Mouse (Mus musculus) limb, embryonic 11.5 days (tissue): ENCODE data around the gene Lap3. TPM values are rescaled to one million over a fixed set of nuclear protein-coding genes. Genes with fewer than 3 reads are reported as not detected.

Source experiments
- ATAC-seq: fragments of 200-750 bp; cut with Nextera tagmentation; 2 replicates; pipeline ENCODE4 v1.8.0; 2017; ENCODE audit warnings: low read depth; ENCODE audit not compliant: insufficient number of reproducible peaks, low FRiP score, low TSS enrichment
- DNase-seq: peaks from one replicate; pipeline ENCODE4 v3.0.0-alpha.2; 2015; ENCODE audit warnings: low spot score
- H3K27ac ChIP-seq: fragments of 300-500 bp; sonication (generic); replicated peaks from 2 replicates; pipeline ENCODE4 v1.5.1; 2014; ENCODE audit warnings: low read depth, mild to moderate bottlenecking, low read length
- H3K27me3 ChIP-seq: fragments of 300-500 bp; sonication (generic); 2 replicates; pipeline ENCODE4 v1.6.1; 2014; ENCODE audit warnings: mild to moderate bottlenecking, low read length, mixed read lengths; ENCODE audit not compliant: control insufficient read depth, insufficient read depth
- H3K36me3 ChIP-seq: fragments of 300-500 bp; sonication (generic); 2 replicates; pipeline ENCODE4 v1.6.1; 2014; ENCODE audit warnings: mild to moderate bottlenecking, low read length, moderate library complexity, mixed read lengths; ENCODE audit not compliant: control insufficient read depth, insufficient read depth
- H3K4me1 ChIP-seq: fragments of 300-500 bp; sonication (generic); 2 replicates; pipeline ENCODE4 v1.6.1; 2014; ENCODE audit warnings: low read length, mixed read lengths; ENCODE audit not compliant: control insufficient read depth, insufficient read depth
- H3K4me2 ChIP-seq: fragments of 300-500 bp; sonication (generic); 2 replicates; pipeline ENCODE4 v1.6.1; 2014; ENCODE audit warnings: low read depth, mild to moderate bottlenecking, moderate library complexity; ENCODE audit not compliant: severe bottlenecking
- H3K4me3 ChIP-seq: fragments of 300-500 bp; sonication (generic); 2 replicates; pipeline ENCODE4 v1.5.1; 2014; ENCODE audit warnings: low read depth, low read length
- H3K9ac ChIP-seq: fragments of 300-500 bp; sonication (generic); 2 replicates; pipeline ENCODE4 v1.6.1; 2014; ENCODE audit warnings: mild to moderate bottlenecking, low read length
- H3K9me3 ChIP-seq: fragments of 300-500 bp; sonication (generic); 2 replicates; pipeline ENCODE4 v1.6.1; 2016; ENCODE audit warnings: low read length; ENCODE audit not compliant: control insufficient read depth
- WGBS: fragments of 180-500 bp; shearing (Covaris S2); extraction: QIAGEN DNeasy Blood & Tissue Kit; methylation state at CpG from one replicate; pipeline ENCODE4 v1.1.7; 2014; 5-methylcytosine and 5-hydroxymethylcytosine counted together
- polyA plus RNA-seq: library from polyadenylated mRNA; unstranded; fragments of >200 nt; fragmentation: Nextera tagmentation; extraction: Ambion mirVana; gene quantifications from 2 replicates; pipeline ENCODE4 v1.2.1, GENCODE M21; 2014

The Lap3 gene
- polyA plus RNA-seq, 1 experiment from 2014 or later: 98.3 TPM

DNA sequence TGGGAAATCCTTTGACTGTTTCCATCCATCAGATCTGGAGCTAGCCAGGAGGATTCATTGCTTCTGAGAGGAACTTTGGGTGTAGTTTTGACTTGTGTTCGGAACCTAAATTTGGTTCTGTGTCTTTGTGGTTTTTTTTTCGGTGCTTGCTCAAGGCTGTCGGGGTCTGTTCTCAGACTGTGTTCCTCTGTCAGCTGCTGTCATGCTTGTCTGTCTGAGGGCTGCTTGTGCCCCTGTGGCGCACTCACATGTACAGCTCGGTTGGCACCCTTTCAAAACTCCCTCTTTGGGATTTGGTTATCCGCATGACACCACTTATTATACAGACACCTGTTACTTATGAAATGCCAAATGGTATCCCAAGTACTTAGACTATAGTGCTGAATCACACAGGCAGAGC, 28.4 kb downstream of the Lap3 start:
- Histone ChIP-seq H3K27ac (no peak overlapping the region), H3K9me3 (no peaks in the 10 kb centered on the region), H3K36me3 (no peaks in the 10 kb centered on the region; the same call in 1 of the 2 replicates), H3K27me3 (no peaks in the 10 kb centered on the region), H3K4me2 (peak overlapping the region; percentile 63; the same call in 1 of the 2 replicates), H3K4me3 (no peak overlapping the region), H3K4me1 (peaks cover 5% of the 10 kb centered on the region; the same call in 1 of the 2 replicates), H3K9ac (no peak overlapping the region)
- DNase-seq (no peak), ATAC-seq (no peak)
- 98% methylated on average over 6 of the region's 6 CpGs for WGBS

DNA sequence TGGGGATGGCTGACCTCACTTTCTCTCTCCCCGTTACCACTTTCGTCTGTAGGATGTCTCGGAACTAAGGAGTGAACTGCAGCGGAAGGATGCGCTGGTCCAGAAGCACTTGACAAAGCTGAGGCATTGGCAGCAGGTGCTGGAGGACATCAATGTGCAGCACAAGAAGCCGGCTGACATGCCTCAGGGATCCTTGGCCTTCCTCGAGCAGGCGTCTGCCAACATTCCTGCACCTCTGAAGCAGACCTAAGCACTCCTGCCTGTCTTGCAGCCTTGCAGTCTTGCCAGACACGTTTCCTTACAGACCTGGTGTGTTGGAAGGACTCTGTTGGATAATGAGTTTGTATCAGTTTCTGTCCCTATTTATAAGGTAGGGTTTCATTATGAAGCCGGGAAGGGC, 31.9 kb downstream of the Lap3 start:
- H3K9me3 ChIP-seq: no peaks in the 10 kb centered on the region
- DNase-seq: no peak
- no peak for ATAC-seq
- no peak overlapping the region for H3K27ac ChIP-seq
- H3K4me2 ChIP-seq: no peak overlapping the region
- 96% methylated on average over 10 of the region's 10 CpGs for WGBS
- H3K4me1 ChIP-seq: peaks cover 5% of the 10 kb centered on the region; the same call in 1 of the 2 replicates
- peaks cover 6% of the 10 kb centered on the region; the same call in 1 of the 2 replicates for H3K36me3 ChIP-seq
- H3K4me3 ChIP-seq: no peak overlapping the region
- H3K9ac ChIP-seq: no peak overlapping the region
- H3K27me3 ChIP-seq: no peaks in the 10 kb centered on the region

DNA sequence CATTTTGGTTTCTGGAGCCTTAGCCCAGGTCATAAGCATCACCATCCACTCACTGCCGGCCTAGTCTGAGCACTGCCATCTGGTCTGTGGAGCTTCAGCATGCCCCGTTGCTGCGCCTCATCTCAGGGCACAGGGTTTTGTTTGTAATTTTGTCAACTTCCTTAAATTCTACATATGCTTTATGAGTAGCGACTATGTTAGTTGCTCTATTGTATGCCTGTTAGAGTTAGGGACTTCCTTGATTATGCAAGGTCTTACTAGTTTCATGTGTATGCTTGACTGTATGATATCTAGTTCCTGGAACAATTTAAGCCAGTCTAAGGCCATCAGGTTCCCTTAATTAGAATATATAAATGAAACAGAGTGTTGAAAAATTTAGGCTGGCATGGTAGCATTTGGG, 33.2 kb downstream of the Lap3 start:
- Histone ChIP-seq H3K27me3 (no peaks in the 10 kb centered on the region), H3K4me2 (no peak overlapping the region), H3K4me1 (peaks cover 3% of the 10 kb centered on the region; the same call in 1 of the 2 replicates), H3K9me3 (no peaks in the 10 kb centered on the region), H3K9ac (no peak overlapping the region), H3K27ac (no peak overlapping the region), H3K36me3 (peaks cover 6% of the 10 kb centered on the region; the same call in 1 of the 2 replicates), H3K4me3 (no peak overlapping the region)
- DNase-seq (no peak), ATAC-seq (no peak)
- 93% methylated on average over 4 of the region's 4 CpGs for WGBS

DNA sequence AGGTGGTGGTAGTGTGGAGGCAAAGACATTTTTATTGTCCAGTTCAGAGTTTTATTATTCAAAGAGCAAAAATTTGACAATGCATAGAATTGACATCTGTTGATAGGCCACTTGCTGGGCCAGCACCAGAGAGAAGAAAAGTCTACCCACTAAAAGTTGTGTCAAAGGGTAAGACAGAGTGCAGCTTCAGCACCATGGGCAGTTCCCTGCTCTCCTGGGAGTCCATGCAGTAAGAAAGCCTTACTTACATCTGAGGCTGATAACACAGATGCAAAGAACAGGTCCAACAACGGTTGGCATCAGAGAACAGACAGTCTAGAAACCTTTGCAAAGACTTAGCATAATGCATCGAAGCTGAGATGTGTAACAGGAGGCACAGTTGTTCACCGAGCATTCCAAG, 36.5 kb downstream of the Lap3 start:
- Histone ChIP-seq H3K4me1 (no peaks in the 10 kb centered on the region), H3K36me3 (peaks cover 6% of the 10 kb centered on the region; the same call in 1 of the 2 replicates), H3K27ac (no peak overlapping the region), H3K27me3 (no peaks in the 10 kb centered on the region), H3K9me3 (no peaks in the 10 kb centered on the region), H3K9ac (no peak overlapping the region), H3K4me2 (no peak overlapping the region), H3K4me3 (no peak overlapping the region)
- DNase-seq: peak; percentile 73
- 90% methylated on average over 3 of the region's 3 CpGs for WGBS
- ATAC-seq: no peak

DNA sequence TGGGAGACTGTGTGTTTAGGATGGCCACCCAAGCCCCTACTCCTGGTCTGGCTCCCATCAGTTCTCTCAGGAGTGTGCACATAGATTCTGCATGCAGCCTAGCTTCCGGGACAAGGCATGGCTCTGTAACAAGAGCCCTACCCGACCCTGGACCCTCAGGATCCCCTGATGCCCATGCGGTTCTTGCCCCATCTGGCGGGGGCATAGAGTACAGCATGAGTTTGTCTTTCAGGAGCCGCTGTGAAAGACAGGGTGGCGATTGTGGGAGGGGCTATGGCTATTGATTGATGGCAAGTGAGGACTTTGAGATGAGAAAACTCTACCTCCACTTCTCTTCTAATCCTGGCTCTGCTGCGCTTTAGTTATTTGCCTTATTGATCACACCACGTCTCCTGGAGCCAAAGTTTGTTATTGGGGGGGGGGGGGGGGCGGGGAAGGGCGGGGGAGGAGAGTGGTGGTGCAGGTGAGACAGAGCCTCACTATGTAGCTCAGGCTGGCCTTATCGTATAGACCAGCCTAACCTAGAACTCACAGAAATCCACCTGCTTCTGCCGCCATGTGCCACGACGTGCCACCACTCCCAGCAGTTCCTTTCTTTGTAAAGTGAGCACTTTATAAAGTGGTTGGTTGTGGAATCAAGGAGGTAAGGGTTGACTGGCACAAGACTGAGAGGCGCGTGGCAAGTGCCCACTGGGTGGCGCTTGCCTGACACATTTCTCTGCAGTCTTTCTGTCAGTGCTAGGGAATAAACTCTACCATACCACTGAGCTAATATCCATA, 41.3 kb downstream of the Lap3 start:
- no peak overlapping the region for H3K4me2 ChIP-seq
- H3K27me3 ChIP-seq: no peaks in the 10 kb centered on the region
- no peak overlapping the region for H3K9ac ChIP-seq
- no peaks in the 10 kb centered on the region for H3K9me3 ChIP-seq
- no peak overlapping the region for H3K4me3 ChIP-seq
- no peaks in the 10 kb centered on the region for H3K36me3 ChIP-seq
- H3K4me1 ChIP-seq: no peaks in the 10 kb centered on the region
- peak; percentile 77 for ATAC-seq
- 7% methylated on average over 15 of the region's 17 CpGs for WGBS
- DNase-seq: peak; percentile 80
- H3K27ac ChIP-seq: no peak overlapping the region

DNA sequence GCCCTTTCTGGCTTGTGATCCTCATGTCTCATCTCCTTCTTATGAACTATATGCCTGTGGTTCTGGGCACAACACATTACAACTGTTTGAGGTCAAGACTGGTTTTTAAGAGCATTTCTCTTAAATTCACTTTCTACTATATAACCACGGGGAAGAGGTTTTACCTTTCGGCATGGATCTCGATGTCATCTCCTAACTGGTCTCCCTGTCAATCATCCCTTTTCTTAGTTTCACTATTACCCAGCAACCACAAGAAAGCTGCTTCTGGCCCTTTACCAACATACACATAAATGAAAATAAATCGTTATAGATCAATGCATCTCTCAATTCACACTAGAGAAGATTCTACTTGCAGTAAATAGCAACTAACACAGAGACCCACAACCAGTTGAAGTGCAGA, 42.0 kb downstream of the Lap3 start:
- H3K36me3 ChIP-seq: no peaks in the 10 kb centered on the region
- ATAC-seq (no peak), DNase-seq (no peak)
- no peak overlapping the region for H3K27ac ChIP-seq
- no peaks in the 10 kb centered on the region for H3K4me1 ChIP-seq
- 71% methylated on average over 4 of the region's 4 CpGs for WGBS
- H3K4me3 ChIP-seq: no peak overlapping the region
- H3K27me3 ChIP-seq: no peaks in the 10 kb centered on the region
- H3K9me3 ChIP-seq: no peaks in the 10 kb centered on the region
- H3K9ac ChIP-seq: no peak overlapping the region
- H3K4me2 ChIP-seq: no peak overlapping the region

DNA sequence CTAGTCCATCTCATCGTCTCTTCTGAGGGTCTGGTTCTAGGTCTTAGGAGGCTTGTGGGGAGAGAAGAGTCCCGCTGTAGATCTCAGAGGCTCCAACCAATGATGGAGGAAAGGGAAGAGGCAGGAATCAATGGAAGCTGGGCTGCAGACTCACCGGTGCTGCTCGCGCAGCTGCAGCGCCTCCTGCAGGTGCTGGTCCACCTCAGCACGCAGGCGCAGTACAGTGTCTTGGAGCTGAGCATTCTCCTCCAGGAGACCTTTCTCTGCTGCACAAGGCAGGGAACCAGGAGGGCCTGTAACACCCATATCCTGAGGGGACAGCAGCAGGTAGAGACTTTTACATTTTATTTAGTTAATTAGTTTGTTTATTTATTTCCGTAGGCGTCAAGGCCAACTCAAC, 46.3 kb downstream of the Lap3 start:
- Histone ChIP-seq H3K36me3 (no peaks in the 10 kb centered on the region), H3K27ac (no peak overlapping the region), H3K4me3 (no peak overlapping the region), H3K4me1 (no peaks in the 10 kb centered on the region), H3K9me3 (no peaks in the 10 kb centered on the region), H3K4me2 (no peak overlapping the region), H3K9ac (no peak overlapping the region), H3K27me3 (no peaks in the 10 kb centered on the region)
- 60% methylated on average over 10 of the region's 10 CpGs for WGBS
- ATAC-seq: no peak
- DNase-seq: no peak

DNA sequence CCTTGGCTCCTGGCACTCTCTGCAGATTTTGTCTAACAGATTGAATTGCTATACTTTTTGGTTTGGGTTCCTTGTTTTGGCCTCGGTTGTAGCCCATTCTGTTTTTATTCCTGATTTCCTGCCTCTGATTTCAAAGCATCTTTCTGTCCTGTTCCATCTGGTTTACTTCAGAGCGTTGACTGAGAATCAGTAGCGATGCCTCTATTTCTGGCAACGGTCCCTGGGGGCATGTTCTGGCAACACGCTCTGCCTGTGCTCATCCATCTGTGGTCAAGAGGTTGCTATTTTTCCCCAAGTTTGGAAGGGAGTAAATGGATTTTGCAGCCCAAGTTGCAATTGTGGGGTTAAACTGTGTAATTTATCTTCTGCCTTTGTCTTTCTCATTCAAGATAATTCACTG, 50.2 kb downstream of the Lap3 start:
- ATAC-seq: no peak
- no peaks in the 10 kb centered on the region for H3K9me3 ChIP-seq
- no peak for DNase-seq
- no peaks in the 10 kb centered on the region for H3K36me3 ChIP-seq
- 61% methylated on average over 5 of the region's 5 CpGs for WGBS
- H3K4me1 ChIP-seq: no peaks in the 10 kb centered on the region
- no peak overlapping the region for H3K9ac ChIP-seq
- no peaks in the 10 kb centered on the region for H3K27me3 ChIP-seq
- H3K27ac ChIP-seq: no peak overlapping the region
- no peak overlapping the region for H3K4me2 ChIP-seq
- no peak overlapping the region for H3K4me3 ChIP-seq

DNA sequence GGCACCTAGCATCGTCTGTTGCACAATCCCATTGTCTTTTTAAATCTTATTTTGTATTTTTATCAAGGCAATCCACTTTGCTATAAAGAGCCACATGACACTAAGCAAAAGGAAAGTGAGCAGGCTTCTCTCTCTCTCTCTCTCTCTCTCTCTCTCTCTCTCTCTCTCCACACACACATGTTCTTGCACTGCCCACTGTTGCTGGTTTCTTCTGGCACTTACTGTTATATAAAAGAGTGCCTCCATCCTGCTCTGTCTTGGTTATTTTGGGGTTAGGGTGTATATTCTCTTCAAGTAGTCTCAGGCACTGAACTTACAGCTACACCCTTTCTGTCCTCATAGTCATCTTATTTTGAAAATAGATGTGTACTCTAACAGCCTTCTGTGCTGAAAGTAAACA, 56.4 kb downstream of the Lap3 start:
- Histone ChIP-seq H3K27ac (no peak overlapping the region), H3K4me2 (no peak overlapping the region), H3K9me3 (no peaks in the 10 kb centered on the region), H3K4me1 (no peaks in the 10 kb centered on the region), H3K4me3 (no peak overlapping the region), H3K27me3 (no peaks in the 10 kb centered on the region), H3K9ac (no peak overlapping the region), H3K36me3 (no peaks in the 10 kb centered on the region)
- ATAC-seq: no peak
- DNase-seq: no peak
- 94% methylated on average over 1 of the region's 1 CpGs for WGBS
